8 mouse cellular contexts compared by ENCODE assay signal in genomic region chr6:72535165-72535564, GRCm38 (mm10). TPM values are rescaled to one million over a fixed set of nuclear protein-coding genes. Genes with fewer than 3 reads are reported as not detected.
DNase-seq lines count a peak whose midpoint lies in the region; ATAC-seq and TF ChIP-seq lines count a peak whose summit lies in the region.

No protein-coding gene starts in this region.

- TF ChIP-seq CTCF in testis, adult 2 months (IDR thresholded peaks at IDR 0.05; ENCODE audit: control insufficient read depth, insufficient read depth, insufficient replicate concordance, low read depth, low read length): peak; percentile 85; the same call in 1 of the 2 replicates

- ATAC-seq in embryonic facial prominence, embryonic 13.5 days (ENCODE audit: insufficient number of reproducible peaks, insufficient read depth, low FRiP score, low TSS enrichment, low read depth): no peak
- no peak for ATAC-seq in liver, embryonic 13.5 days (ENCODE audit: low read depth)

- peak; percentile 74 for DNase-seq in A20 (ENCODE audit: low read depth, low spot score)
- DNase-seq in adrenal gland, postnatal 10 days: peak; percentile 92
- DNase-seq in heart, adult 8-10 months (ENCODE audit: low spot score): peak; percentile 82
- peak; percentile 90 for DNase-seq in kidney, adult 9 months
- peak; percentile 73 for DNase-seq in liver, embryonic 13.5 days
- DNase-seq in natural killer cell, adult 2 months (ENCODE audit: low spot score in 2 of 2): peak; percentile 77 to 86

- WGBS in embryonic facial prominence, embryonic 13.5 days: 2% methylated on average over 9 of the region's 9 CpGs
- 3% methylated on average over 9 of the region's 9 CpGs for WGBS in liver, embryonic 13.5 days (ENCODE audit: insufficient replicate concordance)

- peak overlapping the region; percentile 51 for H3K4me2 ChIP-seq in embryonic facial prominence, embryonic 13.5 days
- H3K4me2 ChIP-seq in liver, embryonic 13.5 days: peak overlapping the region; percentile 50

- no peaks in the 10 kb centered on the region for H3K36me3 ChIP-seq in embryonic facial prominence, embryonic 13.5 days
- no peaks in the 10 kb centered on the region for H3K36me3 ChIP-seq in liver, embryonic 13.5 days
- no peaks in the 10 kb centered on the region for H3K36me3 ChIP-seq in testis, adult 2 months (ENCODE audit: control insufficient read depth, insufficient read depth, low read length)

- H3K27ac ChIP-seq in embryonic facial prominence, embryonic 13.5 days: 0 out of 2 replicates have a peak overlapping the region, but pooled peaks have one; percentile 48
- H3K27ac ChIP-seq in liver, embryonic 13.5 days: peak overlapping the region; percentile 44; the same call in 1 of the 2 replicates
- H3K27ac ChIP-seq in testis, adult 2 months (ENCODE audit: control insufficient read depth, insufficient read depth, low read depth, low read length): no peak overlapping the region

- peaks cover 32% of the 10 kb centered on the region for H3K4me1 ChIP-seq in embryonic facial prominence, embryonic 13.5 days
- H3K4me1 ChIP-seq in liver, embryonic 13.5 days (replicated peaks): peaks cover 21% of the 10 kb centered on the region
- H3K4me1 ChIP-seq in testis, adult 2 months (ENCODE audit: control insufficient read depth, insufficient read depth, low read length): peaks cover 10% of the 10 kb centered on the region

- no peaks in the 10 kb centered on the region for H3K9me3 ChIP-seq in embryonic facial prominence, embryonic 13.5 days
- no peaks in the 10 kb centered on the region for H3K9me3 ChIP-seq in liver, embryonic 13.5 days (replicated peaks)

- H3K27me3 ChIP-seq in embryonic facial prominence, embryonic 13.5 days: no peaks in the 10 kb centered on the region
- no peaks in the 10 kb centered on the region for H3K27me3 ChIP-seq in liver, embryonic 13.5 days
- H3K27me3 ChIP-seq in testis, adult 2 months (ENCODE audit: control insufficient read depth, insufficient read depth, low read length): no peaks in the 10 kb centered on the region

- no peak overlapping the region for H3K4me3 ChIP-seq in embryonic facial prominence, embryonic 13.5 days
- peak overlapping the region; percentile 17; the same call in 1 of the 2 replicates for H3K4me3 ChIP-seq in liver, embryonic 13.5 days (replicated peaks)
- peak overlapping the region; percentile 51; the same call in 1 of the 2 replicates for H3K4me3 ChIP-seq in testis, adult 2 months (ENCODE audit: control insufficient read depth, low read depth, low read length)

- TF ChIP-seq POLR2A in testis, adult 2 months (IDR thresholded peaks at IDR 0.05; ENCODE audit: control insufficient read depth, low read depth, low read length): no peak

- H3K9ac ChIP-seq in embryonic facial prominence, embryonic 13.5 days: no peak overlapping the region
- H3K9ac ChIP-seq in liver, embryonic 13.5 days: 0 out of 2 replicates have a peak overlapping the region, but pooled peaks have one; percentile 6

RNA-seq across cellular contexts. Expression of gene Capg, which starts 9.0 kb away (rescaled TPM):
- total RNA-seq in adrenal gland, postnatal 10 days (2021): 10 to 100 TPM; 28.1 to 33.5 TPM
- 58.2 and 64.3 TPM in 2 replicates for polyA plus RNA-seq in embryonic facial prominence, embryonic 13.5 days (2015; fragmentation: Nextera tagmentation; extraction: Ambion mirVana)
- 10 to 100 TPM in 1 of 4 experiments, 1 to 10 TPM in 3; 7.5 to 11.8 (median 9.2) TPM for total RNA-seq in heart, adult 8-10 months (2022)
- 13.9 and 15.2 TPM in 2 replicates for polyA plus RNA-seq in liver, embryonic 13.5 days (2015; fragmentation: Nextera tagmentation; extraction: Ambion mirVana)
- 1.3 and 4.1 TPM in 2 replicates for polyA plus RNA-seq in testis, adult 2 months (2012; rRNA removed)

RNA-seq across cellular contexts. Expression of gene Sh2d6, which starts 13.7 kb away (rescaled TPM):
- under 1 TPM; 0.27 to 0.48 TPM for total RNA-seq in adrenal gland, postnatal 10 days (2021)
- 0.31 TPM in 1 of 2 replicates, not detected in the other for polyA plus RNA-seq in embryonic facial prominence, embryonic 13.5 days (2015; fragmentation: Nextera tagmentation; extraction: Ambion mirVana)
- total RNA-seq in heart, adult 8-10 months (2022): not detected
- polyA plus RNA-seq in liver, embryonic 13.5 days (2015; fragmentation: Nextera tagmentation; extraction: Ambion mirVana): not detected in 2 replicates
- polyA plus RNA-seq in testis, adult 2 months (2012; rRNA removed): 76.8 and 77.0 TPM in 2 replicates

Comparison
In these comparisons a context has a peak if more than half of its experiments do, and no peak if none do; other contexts are left out.
1. RNA of gene Sh2d6, which starts 13.7 kb away (polyA plus RNA-seq): 76.8 to 77.0 TPM in testis, adult 2 months; 0.31 TPM in embryonic facial prominence, embryonic 13.5 days and not detected in liver, embryonic 13.5 days; every median in the first group is over 10 times any median in the second.
2. Peak in every context shown above with its lines, with median percentiles within 50 percentile points of each other: DNase-seq.